Mouse (Mus musculus) heart, postnatal 14 days (tissue): Measurements from ENCODE around the gene Gm8126. TPM values are rescaled to one million over a fixed set of nuclear protein-coding genes. Genes with fewer than 3 reads are reported as not detected.

ENCODE experiments used
- total RNA-seq, 2 experiments: library from RNA; stranded (reverse); gene quantifications; 2 replicates each; pipeline ENCODE4 v1.2.3; 2021

The Gm8126 gene
- total RNA-seq, 2 experiments from 2014 or later = not detected

Other genes with a start within 250 kb of the Gm8126 start
- not detected for gene Gm10376, start 243.0 kb upstream of the Gm8126 start, total RNA-seq
- not detected for gene Gm8094, start 182.0 kb upstream of the Gm8126 start, total RNA-seq
- gene Gm8104, start 158.0 kb upstream of the Gm8126 start, total RNA-seq = not detected
- gene Gm7233, start 78.8 kb upstream of the Gm8126 start, total RNA-seq = not detected
- not detected for gene Gm8122, start 23.3 kb upstream of the Gm8126 start, total RNA-seq
- gene Gm9732, start 16.4 kb downstream of the Gm8126 start, total RNA-seq = not detected
- gene Gm8127, start 35.2 kb downstream of the Gm8126 start, total RNA-seq = not detected
- not detected for gene 1700001F09Rik, start 89.2 kb downstream of the Gm8126 start, total RNA-seq
- gene Gm8138, start 157.7 kb downstream of the Gm8126 start, total RNA-seq = not detected